Mouse (Mus musculus) central nervous system, embryonic 11.5 days (tissue): Measurements from ENCODE around the gene Gm3424. TPM values are rescaled to one million over a fixed set of nuclear protein-coding genes. Genes with fewer than 3 reads are reported as not detected.

Source experiments
- polyA plus RNA-seq: library from polyadenylated mRNA; depleted of rRNA; stranded (reverse); fragments of >200 nt; gene quantifications from 2 replicates; pipeline ENCODE4 v1.2.3, GENCODE M21; 2012; rRNA removed

The Gm3424 gene
- not detected in 2 replicates for polyA plus RNA-seq

DNA sequence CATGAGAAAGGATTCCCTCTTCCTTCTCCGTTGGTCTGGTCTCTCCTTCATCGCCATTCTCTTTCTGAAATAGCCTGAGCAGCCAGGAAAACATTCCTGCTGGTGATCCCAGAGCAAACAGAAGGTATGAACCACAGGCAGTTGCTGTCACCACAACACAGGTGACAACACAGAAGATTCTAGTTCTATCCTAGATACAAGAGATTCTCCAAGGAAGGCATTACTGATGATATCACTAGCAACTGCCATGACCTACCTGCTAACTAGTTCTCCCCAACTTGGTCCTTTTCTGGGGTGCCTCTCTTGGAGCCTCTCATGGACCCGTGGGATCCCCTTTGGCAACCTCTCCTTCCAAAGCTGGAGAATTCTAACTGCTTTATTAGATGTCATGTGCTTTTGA lies at the start of gene Gm3424:
Gene Gm3424 (minus strand): TSS at position 101 of the 400 bp plus-strand sequence.

DNA sequence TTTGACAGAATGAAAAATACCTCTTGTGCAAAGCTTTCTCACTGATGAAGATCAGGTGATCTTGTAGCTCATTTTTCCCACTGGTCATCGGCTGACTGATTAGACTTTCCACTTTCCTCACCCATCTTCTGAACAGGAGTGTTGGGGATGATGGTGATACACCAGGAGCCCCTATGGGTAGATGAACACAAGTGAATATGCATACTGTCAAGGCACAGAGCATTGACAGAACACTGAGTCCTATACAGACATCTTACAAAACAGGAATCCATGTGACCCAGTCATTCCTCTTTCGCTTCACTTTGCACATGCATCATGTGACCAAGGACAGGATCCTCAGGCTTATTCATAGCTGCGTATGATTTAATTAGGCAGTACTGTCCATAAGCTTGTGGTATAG lies 22.2 kb downstream of the Gm3424 start, which contains the start of gene Gm3383:
Gene Gm3383 (minus strand): TSS at position 101 of the 400 bp plus-strand sequence.

Other genes with a start within 250 kb of the Gm3424 start
- gene Gm8265, start 197.3 kb downstream of the Gm3424 start, polyA plus RNA-seq, result not detected in 2 replicates
- gene Gm9603, start 142.9 kb downstream of the Gm3424 start, polyA plus RNA-seq, result not detected in 2 replicates
- 0.42 and 0.66 TPM in 2 replicates for gene Gm3373, start 88.8 kb downstream of the Gm3424 start, polyA plus RNA-seq
- 3.3 and 4.1 TPM in 2 replicates for gene Gm3383, start 22.3 kb downstream of the Gm3424 start, polyA plus RNA-seq
- 0.07 and 0.16 TPM in 2 replicates for gene Gm8237, start 50.1 kb upstream of the Gm3424 start, polyA plus RNA-seq
- gene Gm3248, start 131.4 kb upstream of the Gm3424 start, polyA plus RNA-seq, result 0.26 and 0.80 TPM in 2 replicates
- gene Gm3453, start 148.8 kb upstream of the Gm3424 start, polyA plus RNA-seq, result not detected in 2 replicates
- gene Gm6337, start 227.9 kb upstream of the Gm3424 start, polyA plus RNA-seq, result not detected in 2 replicates